Mouse (Mus musculus) cortical plate, adult 2 months (tissue): ENCODE measurements around the gene Barx2.

Source experiments
- CTCF ChIP-seq: fragments of 200-500 bp; IDR thresholded peaks from 2 replicates; pipeline ENCODE4 v1.5.1; 2011; ENCODE audit warnings: mild to moderate bottlenecking, control low read depth, low read length; ENCODE audit not compliant: insufficient read depth; ENCODE audit errors: extremely low read depth
- POLR2A ChIP-seq: fragments of 200-500 bp; IDR thresholded peaks from 2 replicates; pipeline ENCODE4 v1.6.1; 2011; ENCODE audit warnings: mild to moderate bottlenecking, low read length, control low read depth; ENCODE audit not compliant: insufficient read depth; ENCODE audit errors: extremely low read depth

- TF ChIP-seq POLR2A (no peak), CTCF (no peak)
Measured at GRCm38 (mm10) chr9:31901781-31902180, 11.5 kb downstream of the Barx2 start.
